Mouse (Mus musculus): ENCODE data around the gene Fbxl18.
A peak's percentile ranks its signal among the peaks of the same experiment; 100 is the strongest.
"Not testable (repeated sequence)": the region's sequence is repeated elsewhere in the genome, so short reads cannot be mapped to it uniquely, and the experiment has no call there.

Gene Fbxl18

DNA sequence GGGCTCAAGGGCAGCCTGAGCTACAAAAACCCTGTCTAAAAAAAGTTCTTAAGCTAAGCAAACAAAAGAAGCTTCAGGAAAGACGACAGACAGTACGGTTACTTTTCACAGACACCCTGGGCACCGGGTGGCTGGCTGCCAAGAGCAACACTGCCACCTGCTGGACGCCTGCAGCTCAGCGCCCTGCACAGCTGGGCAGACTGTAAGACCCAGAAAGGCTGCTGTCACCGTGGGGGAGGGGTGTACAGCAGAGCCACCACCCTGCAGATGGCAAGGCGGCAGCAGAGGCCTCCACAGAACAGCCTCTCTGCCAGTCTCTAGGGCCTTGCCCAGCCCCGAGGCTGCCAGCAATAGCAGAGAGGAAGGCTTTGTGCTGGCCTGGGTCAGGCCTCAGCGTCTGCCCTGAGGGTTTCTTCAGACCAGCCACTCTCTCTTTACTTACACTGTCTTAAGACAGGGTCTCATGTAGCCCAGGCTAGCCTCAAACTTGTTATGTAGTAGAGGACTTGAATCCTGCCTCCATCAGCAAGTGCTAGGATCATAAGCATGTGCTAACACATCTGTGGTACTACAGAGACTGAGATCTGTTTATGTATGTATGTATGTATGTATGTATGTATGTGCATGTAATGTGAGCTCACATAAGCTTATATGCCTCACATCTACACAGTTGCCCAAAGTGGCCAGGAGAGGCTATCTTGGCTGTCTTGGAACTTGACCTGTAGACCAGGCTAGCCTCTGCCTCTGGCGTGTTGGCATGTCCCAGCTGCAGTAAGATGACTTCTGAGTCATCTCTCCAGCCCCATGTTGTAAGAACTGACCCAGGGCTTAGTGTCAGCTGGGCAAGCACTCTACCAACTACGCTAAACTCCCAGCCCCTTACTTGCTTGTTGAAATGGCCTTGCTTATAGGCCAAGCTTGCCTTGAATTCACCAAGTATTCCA lies 17.6 kb downstream of the Fbxl18 start:
- ATAC-seq (ENCODE audit: insufficient number of reproducible peaks, low FRiP score, low TSS enrichment) = peak; percentile 26; the same call in 1 of the 2 replicates

DNA sequence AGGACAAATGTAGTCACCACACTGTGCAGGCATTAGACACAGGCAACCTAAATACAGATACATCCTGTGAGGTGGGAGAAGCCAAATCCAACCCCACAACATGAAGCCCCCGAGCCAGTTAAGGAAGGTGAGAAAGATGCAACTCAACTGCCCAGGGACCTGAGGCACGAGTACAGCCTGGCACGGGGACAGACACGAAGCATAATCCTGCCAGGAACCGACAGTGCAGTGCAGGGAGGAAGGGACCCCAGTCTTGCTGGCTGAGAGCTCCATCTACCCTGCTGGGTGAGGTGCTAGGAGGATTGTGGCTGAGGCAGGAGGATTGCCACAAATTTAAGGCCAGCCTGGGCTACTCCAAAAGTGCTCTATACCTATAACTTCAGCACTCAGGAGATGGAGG lies 18.3 kb downstream of the Fbxl18 start:
- no peak for ATAC-seq (ENCODE audit: insufficient number of reproducible peaks, low FRiP score, low TSS enrichment)

DNA sequence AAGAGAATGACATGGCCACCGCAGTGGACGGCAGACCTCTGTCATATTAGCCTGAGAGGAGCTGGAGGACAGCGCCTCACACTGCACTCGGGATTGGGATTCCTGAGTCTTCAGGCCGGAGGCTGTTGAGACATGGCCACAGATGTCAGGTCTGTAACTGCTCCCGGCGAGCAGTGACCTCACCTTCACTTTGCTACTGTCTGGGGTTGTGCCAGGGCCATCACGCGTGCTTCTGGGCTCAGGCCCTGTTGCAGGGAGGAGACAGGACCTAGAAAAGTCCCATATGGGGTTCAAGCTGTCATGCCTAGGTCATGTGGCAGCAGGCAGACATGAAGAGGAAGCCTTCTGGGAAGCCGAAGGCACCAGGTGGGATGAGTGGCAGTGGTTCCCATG lies 19.7 kb downstream of the Fbxl18 start:
- ATAC-seq (ENCODE audit: insufficient number of reproducible peaks, low FRiP score, low TSS enrichment) = no peak

DNA sequence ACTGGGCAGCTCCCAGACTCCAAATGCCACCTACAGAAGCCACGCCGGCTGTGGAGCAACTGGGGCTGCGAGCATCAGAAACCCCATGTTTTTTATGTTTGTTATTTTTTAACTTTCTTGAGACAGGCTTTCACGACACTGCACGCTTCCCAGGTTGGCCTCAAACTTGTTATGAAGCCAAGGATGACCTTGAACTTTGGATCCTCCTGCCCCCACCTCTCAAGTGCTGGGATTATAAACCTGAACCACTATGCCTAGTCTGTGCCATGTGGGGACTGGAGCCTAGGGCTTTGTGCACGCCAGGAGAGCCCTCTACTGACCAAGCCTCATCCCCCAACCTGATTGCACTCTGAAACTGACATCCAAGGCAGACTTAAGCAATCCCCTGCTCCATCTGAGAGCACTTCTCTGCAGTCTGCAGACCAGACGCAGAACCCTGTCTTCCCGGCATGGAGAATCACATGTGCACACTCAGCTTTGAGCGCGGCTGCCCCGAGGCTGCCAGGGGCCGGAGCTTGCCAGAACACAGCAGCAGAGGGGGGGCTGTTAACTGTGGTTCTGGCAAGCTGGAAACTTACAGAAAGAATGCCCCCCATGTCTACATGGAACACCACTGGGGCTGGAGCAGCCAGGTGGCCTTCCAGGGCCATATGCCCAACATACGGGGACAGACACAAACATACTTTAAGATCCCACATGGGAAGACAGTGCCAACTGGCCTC lies 20.3 kb downstream of the Fbxl18 start:
- no peak for ATAC-seq (ENCODE audit: insufficient number of reproducible peaks, low FRiP score, low TSS enrichment)

DNA sequence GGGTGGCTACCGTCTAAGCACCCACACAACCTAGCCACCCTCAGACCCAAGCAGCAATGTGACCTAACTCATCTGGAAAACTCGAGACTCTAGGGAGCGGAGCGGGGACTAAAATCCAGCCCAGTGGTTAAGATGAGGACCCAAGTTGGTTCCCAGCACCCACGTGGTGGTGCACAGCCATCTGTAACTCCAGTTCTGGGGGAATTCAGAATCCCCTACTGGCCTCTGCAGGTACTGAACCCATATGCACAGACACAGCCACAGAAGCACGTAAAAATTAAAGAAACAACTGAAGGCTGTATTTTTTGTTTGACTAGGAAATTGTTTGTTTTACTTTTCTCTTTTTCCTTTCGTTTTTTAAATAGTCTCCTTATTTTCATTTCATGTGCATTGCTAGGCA lies 21.5 kb downstream of the Fbxl18 start:
- no peak for ATAC-seq (ENCODE audit: insufficient number of reproducible peaks, low FRiP score, low TSS enrichment)

DNA sequence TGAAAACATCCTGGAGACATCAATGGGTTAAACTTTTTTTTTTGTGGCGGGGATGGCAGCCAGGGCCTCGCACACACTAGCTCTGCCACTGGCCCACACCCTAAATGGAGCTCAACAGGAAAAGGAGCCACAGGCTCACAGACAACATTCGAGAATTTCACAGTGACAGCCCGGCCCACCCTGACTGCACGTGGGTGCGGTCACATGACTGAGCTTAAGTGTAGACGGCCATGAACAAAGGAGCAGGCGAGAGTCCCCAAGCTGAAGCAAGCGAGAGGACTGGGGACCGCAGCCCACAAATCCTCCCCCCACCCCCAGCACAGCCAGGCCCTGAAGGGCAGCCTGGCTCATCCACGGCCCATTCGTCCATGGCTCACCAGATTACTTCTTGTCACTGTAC lies 23.5 kb downstream of the Fbxl18 start:
- no peak for ATAC-seq (ENCODE audit: insufficient number of reproducible peaks, low FRiP score, low TSS enrichment)

DNA sequence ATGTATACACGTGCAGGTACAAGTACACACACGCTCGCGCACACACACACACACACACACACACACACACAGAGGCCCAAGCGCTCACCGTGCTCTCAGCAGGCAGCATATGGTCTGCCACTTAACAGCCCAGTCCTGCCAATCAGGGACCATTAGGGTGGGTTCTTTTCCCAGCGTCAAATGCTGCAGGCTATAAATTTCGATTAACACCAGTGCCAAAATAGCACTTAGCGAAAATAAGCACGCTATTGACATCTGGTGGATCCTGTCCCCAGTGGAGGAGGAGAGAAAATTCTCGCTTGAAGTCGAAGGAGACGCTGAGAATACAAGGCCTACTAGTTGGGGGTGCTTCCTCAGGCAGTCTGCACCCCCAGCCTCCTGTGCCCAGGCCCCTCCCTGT lies 25.8 kb downstream of the Fbxl18 start:
- ATAC-seq (ENCODE audit: insufficient number of reproducible peaks, low FRiP score, low TSS enrichment) = no peak

DNA sequence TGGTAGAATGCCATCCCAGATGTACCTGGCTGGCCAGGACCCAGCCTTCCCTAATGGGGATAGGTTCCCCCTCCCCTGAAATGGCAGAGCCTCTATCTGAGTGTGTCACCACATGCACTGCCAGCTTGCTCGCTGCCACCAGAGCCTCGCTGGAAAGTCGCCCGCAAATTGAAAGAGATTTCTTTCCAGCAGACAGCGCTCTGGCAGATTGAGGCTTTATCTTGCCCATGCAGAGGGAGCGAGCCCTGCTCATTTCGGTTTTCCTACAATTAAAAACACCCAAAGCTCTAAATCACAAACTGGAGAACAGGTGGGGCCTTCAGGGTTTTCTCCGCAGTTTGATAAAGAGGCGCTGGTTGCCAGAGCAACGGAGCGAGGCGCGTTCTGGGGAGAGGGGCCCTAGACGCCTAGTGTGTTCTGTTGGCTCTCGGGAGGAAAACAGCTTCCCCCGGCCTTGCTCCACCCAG lies 37.4 kb downstream of the Fbxl18 start:
- ATAC-seq (ENCODE audit: insufficient number of reproducible peaks, low FRiP score, low TSS enrichment) = peak; percentile 36; the same call in 1 of the 2 replicates

DNA sequence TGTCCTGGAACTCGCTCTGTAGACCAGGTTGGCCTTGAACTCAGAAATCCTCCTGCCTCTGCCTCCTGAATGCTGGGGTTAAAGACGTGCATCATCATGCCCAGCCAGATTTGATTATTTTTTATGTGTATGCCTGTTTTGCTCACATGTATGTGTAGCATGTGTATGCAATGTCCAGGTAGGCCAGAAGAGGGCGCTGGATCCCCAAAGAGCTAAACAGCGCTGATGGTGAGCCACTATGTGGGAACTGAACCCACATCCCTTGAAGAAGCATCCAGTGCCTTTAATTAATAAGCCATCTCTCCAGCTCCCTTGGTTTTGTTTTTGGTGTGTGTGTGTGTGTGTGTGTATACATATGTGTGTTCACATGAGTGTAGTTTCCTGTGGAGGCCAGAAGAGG lies 38.8 kb downstream of the Fbxl18 start:
- no peak for ATAC-seq (ENCODE audit: insufficient number of reproducible peaks, low FRiP score, low TSS enrichment)

DNA sequence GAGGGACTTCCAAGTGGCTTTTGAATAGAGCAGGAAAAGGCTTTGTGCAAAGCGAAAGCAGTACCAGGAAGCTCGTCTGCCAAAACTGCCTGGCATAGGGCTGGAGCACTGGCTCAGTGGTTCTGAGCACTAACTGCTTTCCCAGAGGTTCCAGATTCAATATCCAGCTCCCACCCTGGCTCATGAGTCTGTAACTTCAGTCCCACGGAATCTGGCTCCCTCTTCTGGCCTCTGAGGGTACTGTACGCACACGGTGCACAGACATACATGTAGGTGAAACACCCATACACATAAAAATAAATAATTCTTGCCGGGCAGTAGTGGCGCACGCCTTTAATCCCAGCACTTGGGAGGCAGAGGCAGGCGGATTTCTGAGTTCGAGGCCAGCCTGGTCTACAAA lies 40.3 kb downstream of the Fbxl18 start:
- ATAC-seq (ENCODE audit: insufficient number of reproducible peaks, low FRiP score, low TSS enrichment) = no peak

DNA sequence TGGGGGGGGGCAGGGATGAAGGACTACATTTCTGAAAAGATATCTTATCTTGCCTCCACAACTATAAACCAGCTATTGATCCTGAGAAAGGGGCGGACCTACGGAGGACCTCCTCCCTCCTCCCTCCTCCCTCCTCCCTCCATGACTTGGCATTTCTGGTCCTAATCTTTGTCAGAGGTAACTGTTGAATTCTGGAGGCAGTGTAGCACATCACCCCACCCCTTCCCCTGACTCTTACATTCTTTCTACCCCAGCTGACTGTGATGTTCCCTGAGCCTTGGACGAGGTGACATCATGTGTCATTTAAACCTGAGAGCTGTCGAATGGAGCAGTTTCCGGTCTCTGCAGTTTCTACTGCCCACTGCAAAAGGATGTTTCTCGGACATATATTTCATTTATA lies 41.6 kb downstream of the Fbxl18 start:
- no peak for ATAC-seq (ENCODE audit: insufficient number of reproducible peaks, low FRiP score, low TSS enrichment)

DNA sequence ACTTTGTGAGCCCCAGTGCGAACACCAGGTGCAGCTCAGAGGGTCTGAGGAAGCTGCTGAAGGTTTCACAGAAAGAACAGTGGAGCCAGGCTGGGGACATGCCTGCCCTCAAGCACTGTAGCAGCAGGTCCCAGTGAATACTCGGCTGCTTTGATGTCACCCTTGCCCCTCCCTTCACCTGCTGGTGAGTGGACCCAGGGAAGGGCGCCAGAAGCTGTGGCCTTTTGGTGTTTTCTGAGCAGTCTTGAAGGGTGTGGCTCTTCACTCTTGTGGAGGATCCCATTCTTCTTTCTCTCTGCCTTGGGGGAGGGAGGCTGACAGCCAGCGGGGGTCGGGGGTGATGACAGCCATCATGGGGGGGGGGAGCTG lies 43.6 kb downstream of the Fbxl18 start:
- no peak for ATAC-seq (ENCODE audit: insufficient number of reproducible peaks, low FRiP score, low TSS enrichment)

DNA sequence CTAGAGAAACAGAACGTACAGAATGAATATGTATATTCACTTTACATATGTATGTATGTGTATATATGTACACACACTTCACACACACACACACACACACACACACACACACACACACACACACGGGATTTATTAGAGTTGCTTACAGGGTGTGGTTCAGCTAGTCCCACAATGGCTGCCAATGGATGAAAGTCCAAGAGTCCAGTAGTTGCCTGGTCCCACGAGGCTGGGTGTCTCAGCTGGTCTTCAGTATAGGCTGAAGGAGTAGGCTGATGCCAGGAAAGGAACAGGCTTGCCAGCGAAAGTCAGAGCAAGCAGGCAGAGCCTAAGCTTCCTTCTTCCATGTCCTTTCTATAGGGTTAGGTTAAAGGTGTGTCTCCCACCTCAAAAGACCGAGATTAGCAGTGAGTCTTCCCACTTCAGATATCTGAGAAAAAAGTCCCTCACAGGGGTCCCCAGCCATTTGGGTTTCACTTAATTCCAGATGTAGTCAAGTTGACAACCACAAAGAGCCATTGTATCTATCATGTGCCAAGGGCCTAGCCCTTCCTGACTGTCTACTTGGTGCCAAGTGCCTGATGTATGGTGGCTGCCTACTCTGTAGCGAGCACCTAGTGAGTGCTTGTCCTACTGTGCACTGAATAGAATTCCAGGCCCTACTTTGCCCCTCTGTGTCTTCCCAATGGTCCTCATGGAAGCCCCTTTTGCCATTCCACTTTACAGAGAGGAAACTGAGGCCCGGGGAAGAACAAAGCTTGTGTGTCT lies 44.1 kb downstream of the Fbxl18 start:
- ATAC-seq (ENCODE audit: insufficient number of reproducible peaks, low FRiP score, low TSS enrichment) = no peak

DNA sequence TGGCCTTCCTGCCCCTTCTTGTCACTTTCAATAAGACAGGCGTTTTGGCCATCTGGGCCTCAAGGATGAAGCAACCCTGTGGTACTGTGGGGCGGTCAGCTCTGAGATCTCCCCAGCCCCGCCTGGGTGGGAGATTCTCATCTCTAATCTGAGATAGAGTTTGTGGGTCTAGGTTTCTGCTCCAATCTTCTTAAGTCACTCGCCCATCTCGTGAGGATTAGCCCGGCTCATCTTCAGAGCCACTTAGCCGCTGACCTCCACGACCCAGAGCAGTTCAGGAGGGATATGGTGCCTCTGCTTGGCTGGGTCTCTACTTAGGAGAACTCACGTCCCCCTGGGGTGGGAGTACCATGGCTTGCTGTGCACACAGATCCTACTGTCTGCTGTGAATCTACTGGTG lies 44.7 kb downstream of the Fbxl18 start:
- ATAC-seq (ENCODE audit: insufficient number of reproducible peaks, low FRiP score, low TSS enrichment) = no peak

DNA sequence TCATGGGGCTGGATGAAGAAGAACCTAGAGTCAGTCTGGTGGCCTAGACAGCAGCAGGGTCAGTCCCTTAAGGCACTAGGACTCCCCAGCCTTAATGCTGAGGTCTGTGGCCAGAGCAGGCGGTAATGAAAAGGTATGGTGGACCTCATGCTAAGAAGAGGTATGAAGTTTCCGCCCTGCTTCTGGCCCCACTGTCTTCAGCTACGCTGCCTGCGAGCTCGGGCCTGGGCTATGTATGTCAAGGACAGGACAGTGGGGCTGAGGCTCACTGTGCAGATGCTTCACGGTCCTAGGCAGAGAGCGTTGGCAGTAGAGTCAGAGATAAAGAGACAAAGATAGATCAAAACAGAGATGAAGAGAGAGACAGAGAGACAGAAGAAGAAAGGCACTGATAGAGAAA lies 46.3 kb downstream of the Fbxl18 start:
- ATAC-seq (ENCODE audit: insufficient number of reproducible peaks, low FRiP score, low TSS enrichment) = no peak

DNA sequence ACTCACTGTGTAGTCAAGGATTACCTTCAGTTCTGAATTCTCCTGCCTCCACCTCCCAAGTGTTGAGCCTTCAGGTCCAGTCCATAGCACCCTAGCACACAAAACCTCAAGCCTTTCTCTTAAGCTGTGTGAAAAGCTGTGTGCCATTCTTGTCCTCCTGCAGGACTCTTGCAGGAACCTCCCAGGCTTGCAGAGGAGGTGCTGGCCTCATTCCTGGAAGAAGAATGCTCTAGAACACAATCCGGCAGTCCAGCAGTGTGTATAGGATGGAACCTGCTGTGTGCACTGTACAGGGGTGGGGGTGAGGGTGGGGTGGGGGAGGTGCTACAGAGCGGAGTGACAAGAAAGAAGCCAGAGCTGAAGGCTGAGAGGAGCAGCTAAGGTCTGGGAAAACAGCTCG lies 47.1 kb downstream of the Fbxl18 start:
- ATAC-seq (ENCODE audit: insufficient number of reproducible peaks, low FRiP score, low TSS enrichment) = no peak

DNA sequence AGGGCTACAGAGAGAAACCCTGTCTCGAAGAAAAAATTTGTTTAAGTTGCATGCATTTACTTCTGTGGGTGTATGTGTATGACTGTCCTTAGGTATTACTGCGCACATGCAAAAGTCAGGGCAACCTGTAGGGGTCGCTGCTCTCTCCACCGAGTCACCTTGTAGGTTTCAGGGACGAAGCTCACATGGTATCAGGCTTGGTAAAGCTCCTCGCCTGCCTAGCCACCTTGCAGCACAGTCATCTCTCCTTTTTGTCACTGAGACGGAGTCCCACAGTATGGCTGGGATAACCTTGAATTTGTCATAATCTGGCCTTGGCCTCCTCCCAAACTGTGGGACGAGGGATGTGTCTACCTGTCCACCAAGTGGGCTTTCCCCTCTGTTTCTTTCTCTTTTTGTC lies 50.8 kb downstream of the Fbxl18 start:
- no peak for ATAC-seq (ENCODE audit: insufficient number of reproducible peaks, low FRiP score, low TSS enrichment)

DNA sequence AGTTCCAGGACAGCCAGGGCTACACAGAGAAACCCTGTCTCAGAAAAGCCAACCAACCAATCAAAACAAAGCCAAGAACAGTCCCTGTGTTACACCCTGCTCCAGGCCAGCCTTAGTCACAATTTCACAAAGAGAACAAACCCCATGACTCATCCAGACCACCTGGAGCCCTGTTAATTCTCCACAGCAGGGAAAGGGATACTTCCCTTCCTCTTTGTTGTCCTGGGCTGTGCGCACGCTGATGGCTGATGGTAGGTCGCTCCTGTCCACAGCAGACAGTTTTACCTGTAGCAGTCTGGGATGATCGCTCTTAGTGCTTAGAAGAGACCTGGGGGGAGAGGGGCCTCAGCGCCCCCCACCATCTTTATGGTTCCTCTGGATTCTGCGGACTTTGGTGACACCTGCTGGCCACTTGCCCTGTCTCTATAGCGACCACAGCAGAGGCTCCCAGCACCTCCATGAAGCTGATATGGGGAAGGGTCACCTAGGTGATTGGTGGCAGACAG lies 53.0 kb downstream of the Fbxl18 start:
- ATAC-seq (ENCODE audit: insufficient number of reproducible peaks, low FRiP score, low TSS enrichment) = no peak; the same call in 1 of the 2 replicates

DNA sequence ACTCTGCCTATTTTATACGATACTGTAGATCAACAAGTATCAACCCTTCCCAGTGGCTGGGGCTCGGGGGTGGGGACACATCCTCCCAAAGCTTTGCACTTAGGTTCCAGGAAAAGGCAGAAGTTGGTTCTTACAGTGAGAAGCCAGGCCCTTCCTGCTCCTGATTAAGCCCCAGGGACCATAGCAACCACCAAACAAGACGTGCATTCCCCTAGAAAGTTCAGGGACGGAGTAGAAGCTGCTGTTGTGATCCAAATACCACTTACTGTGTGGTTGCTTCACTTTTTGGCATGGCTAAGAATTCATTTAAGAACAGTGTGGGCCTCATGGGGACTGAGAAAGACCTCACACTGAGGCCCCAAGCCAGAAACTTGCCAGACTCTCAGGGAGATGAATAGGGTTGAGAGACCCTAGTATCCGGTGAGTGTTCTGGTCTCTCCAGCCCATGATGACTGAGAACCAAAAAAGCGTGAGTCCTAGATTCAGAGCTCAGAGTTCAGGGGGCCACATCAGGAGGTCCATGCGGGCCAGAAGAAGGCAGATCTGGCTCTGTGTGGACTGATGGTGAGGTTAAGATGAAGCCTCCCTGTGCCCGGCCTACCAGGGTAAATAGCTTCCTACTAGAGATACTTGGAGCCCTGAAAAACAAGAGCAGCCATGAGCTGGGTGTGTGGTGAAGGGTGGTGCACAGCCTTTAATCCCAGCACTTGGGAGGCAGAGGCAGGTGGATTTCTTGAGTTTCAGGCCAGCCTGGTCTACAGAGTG lies 53.7 kb downstream of the Fbxl18 start:
- ATAC-seq (ENCODE audit: insufficient number of reproducible peaks, low FRiP score, low TSS enrichment) = no peak

DNA sequence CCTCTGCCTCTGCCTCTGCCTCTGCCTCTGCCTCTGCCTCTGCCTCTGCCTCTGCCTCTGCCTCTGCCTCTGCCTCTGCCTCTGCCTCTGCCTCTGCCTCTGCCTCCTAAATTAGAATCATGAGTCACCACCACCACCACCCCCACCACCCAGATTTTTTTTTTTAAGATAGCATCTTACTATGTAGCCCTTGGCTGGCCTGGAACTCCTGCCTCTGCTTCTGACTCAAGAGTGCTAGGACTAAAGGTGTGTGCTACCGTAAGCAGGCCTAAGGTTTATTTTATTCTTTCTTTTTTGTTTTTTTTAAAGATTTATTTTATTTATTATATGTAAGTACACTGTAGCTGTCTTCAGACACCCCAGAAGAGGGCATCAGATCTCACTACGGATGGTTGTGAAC lies 57.8 kb downstream of the Fbxl18 start:
- ATAC-seq (ENCODE audit: insufficient number of reproducible peaks, low FRiP score, low TSS enrichment) = not testable (repeated sequence)

Data from cerebellum, adult (tissue).